Mouse (Mus musculus): ENCODE results near the gene Fastkd3. TPM values are rescaled to one million over a fixed set of nuclear protein-coding genes. Genes with fewer than 3 reads are reported as not detected.

Fastkd3 gene
- polyA plus RNA-seq, 1 experiment = 10.5 TPM

DNA sequence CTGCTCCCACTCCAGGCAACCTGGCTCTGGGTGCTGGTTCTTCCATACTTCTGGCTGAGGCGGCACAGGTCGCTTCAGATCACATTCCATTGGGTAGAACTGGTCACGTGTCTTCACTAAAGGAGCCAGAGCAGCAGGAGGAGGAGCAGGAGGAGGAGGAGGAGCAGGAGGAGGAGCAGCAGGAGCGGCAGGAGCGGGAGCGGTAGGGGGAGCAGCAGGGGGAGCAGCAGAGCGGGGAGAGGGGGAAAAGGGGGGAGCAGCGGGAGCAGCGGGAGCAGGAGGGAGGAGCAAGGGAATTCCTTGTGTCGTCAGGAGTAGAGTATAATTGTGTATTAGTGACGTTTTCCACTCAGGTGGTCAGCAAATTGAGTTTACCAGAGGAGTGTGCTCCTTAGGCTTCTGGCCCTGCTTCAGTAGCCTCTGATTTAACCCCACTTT lies 23.7 kb downstream of the Fastkd3 start:
- TF ChIP-seq POLR2A (IDR thresholded peaks at IDR 0.05; ENCODE audit: low read depth, low read length) (no peak), CTCF (conservative IDR thresholded peaks at IDR 0.05; ENCODE audit: insufficient read depth, insufficient read length, low read depth, low read length) (no peak)
- peak; percentile 73 for DNase-seq
- WGBS = 2% methylated on average over 10 of the region's 11 CpGs
- no peak overlapping the region for H3K27ac ChIP-seq (ENCODE audit: insufficient read depth, low read depth, low read length)
- peak overlapping the region; percentile 44 for H3K4me3 ChIP-seq (ENCODE audit: insufficient read depth, low read depth, low read length)
- H3K4me1 ChIP-seq (ENCODE audit: control insufficient read depth, insufficient read depth, low read length) = no peaks in the 10 kb centered on the region
- H3K36me3 ChIP-seq (ENCODE audit: control insufficient read depth, insufficient read depth, low read length) = no peaks in the 10 kb centered on the region
- H3K27me3 ChIP-seq (replicated peaks; ENCODE audit: control insufficient read depth, insufficient read depth, low read length) = no peaks in the 10 kb centered on the region

DNA sequence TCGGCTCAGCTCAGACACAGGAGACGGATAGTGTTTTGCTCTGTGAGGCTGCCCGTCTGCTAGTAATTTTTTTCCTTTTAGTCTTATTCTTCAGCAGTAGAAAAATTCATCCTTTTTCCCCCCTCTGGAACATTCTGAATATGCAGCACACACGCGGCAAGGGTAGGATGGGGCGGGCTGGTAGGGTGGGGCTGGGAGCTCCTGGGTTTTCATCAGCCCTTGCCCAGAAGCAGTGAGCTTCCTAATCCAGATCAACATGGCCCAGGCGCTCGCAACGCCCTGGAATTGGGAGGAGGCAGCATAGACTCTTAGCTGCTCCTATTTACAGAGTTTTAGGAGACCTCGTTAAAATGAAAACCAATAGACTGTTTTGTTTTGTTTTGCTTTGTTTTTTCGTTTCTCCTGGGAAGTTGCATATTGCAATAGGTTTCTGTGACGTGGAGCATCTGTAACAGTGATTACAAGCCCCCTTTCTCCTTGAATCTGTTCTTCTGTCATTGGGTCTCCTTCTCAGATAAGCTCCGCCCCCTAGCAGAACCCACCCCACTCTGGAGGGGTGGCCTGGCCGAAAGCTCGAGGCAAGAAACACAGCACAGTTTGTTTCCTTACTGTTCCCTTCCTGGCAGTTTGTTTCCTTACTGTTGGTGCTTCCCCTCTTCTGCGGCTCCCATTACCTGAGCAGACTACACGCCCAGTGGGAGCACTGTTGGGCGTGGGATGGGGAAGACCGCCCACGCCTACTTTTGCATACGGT lies 25.8 kb downstream of the Fastkd3 start:
- Histone ChIP-seq H3K4me3 (ENCODE audit: insufficient read depth, low read depth, low read length) (peak overlapping the region; percentile 18; the same call in 1 of the 2 replicates), H3K36me3 (ENCODE audit: control insufficient read depth, insufficient read depth, low read length) (no peaks in the 10 kb centered on the region), H3K4me1 (ENCODE audit: control insufficient read depth, insufficient read depth, low read length) (no peaks in the 10 kb centered on the region), H3K27ac (ENCODE audit: insufficient read depth, low read depth, low read length) (no peak overlapping the region), H3K27me3 (replicated peaks; ENCODE audit: control insufficient read depth, insufficient read depth, low read length) (no peaks in the 10 kb centered on the region)
- 38% methylated on average over 21 of the region's 21 CpGs for WGBS
- TF ChIP-seq CTCF (conservative IDR thresholded peaks at IDR 0.05; ENCODE audit: insufficient read depth, insufficient read length, low read depth, low read length) = no peak
- no peak for TF ChIP-seq POLR2A (IDR thresholded peaks at IDR 0.05; ENCODE audit: low read depth, low read length)
- no peak for DNase-seq

DNA sequence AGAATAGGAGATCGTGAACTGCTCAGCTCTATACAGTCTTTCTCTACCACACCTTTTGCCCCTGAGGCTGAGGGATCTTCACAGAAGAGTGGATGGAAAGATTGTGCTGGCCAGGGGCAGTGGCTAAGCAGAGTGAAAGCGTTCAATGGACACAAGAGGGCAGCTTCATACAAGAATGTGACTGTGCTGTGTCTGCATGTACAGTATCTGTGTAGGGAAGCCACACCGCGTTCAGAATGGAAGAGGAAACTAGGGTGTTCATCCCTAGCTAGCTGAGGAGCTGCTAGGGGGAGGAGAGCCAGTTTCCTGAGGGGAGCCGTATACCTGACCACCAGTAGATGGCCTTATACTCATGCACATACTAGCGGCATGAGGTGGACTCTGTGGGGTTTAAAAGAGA lies 40.8 kb downstream of the Fastkd3 start:
- TF ChIP-seq CTCF (conservative IDR thresholded peaks at IDR 0.05; ENCODE audit: insufficient read depth, insufficient read length, low read depth, low read length) = 0 out of 2 replicates have a peak, but pooled peaks have one; percentile 25
- no peak for TF ChIP-seq POLR2A (IDR thresholded peaks at IDR 0.05; ENCODE audit: low read depth, low read length)
- Histone ChIP-seq H3K4me1 (ENCODE audit: control insufficient read depth, insufficient read depth, low read length) (no peaks in the 10 kb centered on the region), H3K4me3 (ENCODE audit: insufficient read depth, low read depth, low read length) (no peak overlapping the region), H3K27me3 (replicated peaks; ENCODE audit: control insufficient read depth, insufficient read depth, low read length) (no peaks in the 10 kb centered on the region), H3K36me3 (ENCODE audit: control insufficient read depth, insufficient read depth, low read length) (no peaks in the 10 kb centered on the region), H3K27ac (ENCODE audit: insufficient read depth, low read depth, low read length) (no peak overlapping the region)
- WGBS = 41% methylated on average over 6 of the region's 6 CpGs
- no peak for DNase-seq

DNA sequence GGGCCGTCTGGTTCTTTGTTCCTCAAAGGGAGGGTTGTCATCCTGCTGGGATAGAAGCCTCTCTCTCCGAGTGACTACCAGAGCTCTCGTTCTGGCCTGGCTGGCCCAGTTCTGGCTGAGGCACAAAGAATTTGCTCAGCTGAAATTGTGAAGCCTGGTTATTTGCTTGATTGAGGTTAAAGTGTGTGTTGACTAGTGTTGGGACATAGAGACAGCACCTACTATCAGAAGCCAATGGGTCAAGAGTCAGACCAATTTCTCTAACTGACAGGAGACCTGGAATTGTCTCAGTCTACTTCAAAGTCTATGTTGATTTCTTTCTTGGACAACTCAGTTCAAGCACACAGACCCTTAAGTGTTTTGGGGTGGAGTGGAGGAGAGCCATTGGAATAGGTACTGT lies 45.0 kb downstream of the Fastkd3 start:
- no peak overlapping the region for H3K27ac ChIP-seq (ENCODE audit: insufficient read depth, low read depth, low read length)
- H3K4me3 ChIP-seq (ENCODE audit: insufficient read depth, low read depth, low read length) = no peak overlapping the region
- H3K4me1 ChIP-seq (ENCODE audit: control insufficient read depth, insufficient read depth, low read length) = no peaks in the 10 kb centered on the region
- H3K36me3 ChIP-seq (ENCODE audit: control insufficient read depth, insufficient read depth, low read length) = no peaks in the 10 kb centered on the region
- H3K27me3 ChIP-seq (replicated peaks; ENCODE audit: control insufficient read depth, insufficient read depth, low read length) = no peaks in the 10 kb centered on the region
- 82% methylated on average over 3 of the region's 3 CpGs for WGBS
- TF ChIP-seq CTCF (conservative IDR thresholded peaks at IDR 0.05; ENCODE audit: insufficient read depth, insufficient read length, low read depth, low read length) = no peak
- no peak for TF ChIP-seq POLR2A (IDR thresholded peaks at IDR 0.05; ENCODE audit: low read depth, low read length)
- DNase-seq = no peak

Other genes starting within 250 kb of the Fastkd3 start
- gene Mtrr, start 85 bp upstream of the Fastkd3 start, polyA plus RNA-seq (2012; rRNA removed) = 10.2 and 11.3 TPM in 2 replicates
- 0.19 and 0.24 TPM in 2 replicates for gene 1700001L19Rik, start 15.2 kb downstream of the Fastkd3 start, polyA plus RNA-seq (2012; rRNA removed)